Mouse (Mus musculus): ENCODE measurements around the gene Epn1.

DNA sequence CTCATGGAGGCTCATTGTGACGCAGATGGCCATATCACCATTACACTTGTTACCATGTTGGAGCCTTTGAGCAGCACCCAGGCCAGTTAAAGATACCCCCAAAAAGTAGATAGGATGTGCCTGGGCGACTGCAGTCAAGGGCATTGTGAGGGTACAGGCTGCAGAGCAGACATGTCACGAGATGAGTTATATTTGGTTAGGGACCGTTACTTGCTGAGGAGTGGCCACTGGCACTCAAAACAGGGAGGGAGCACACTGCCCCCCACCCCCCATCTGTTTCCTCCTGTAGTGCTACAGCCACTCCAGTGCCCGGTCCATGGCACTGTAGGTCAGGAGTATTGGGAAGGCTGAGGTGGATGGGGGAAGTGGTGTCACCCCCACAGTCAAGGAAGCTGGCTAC lies 18.7 kb downstream of the Epn1 start:
- TF ChIP-seq CTCF (IDR thresholded peaks at IDR 0.05; ENCODE audit: low read depth): no peak
- no peak for TF ChIP-seq EP300 (optimal IDR thresholded peaks at IDR 0.05)

Measured in stomach, postnatal 0 days (tissue).